9 mouse cellular contexts compared by ENCODE assay signal in genomic region chr6:35254136-35254904, GRCm38 (mm10). TPM values are rescaled to one million over a fixed set of nuclear protein-coding genes. Genes with fewer than 3 reads are reported as not detected.
DNase-seq lines count a peak whose midpoint lies in the region; ATAC-seq and TF ChIP-seq lines count a peak whose summit lies in the region.
"Had no signal": no experiment of that assay in that cellular context is flagged by ENCODE, and none has a peak within 500 bp of the region (broad histone marks: within the 10 kb centered on the region; RNA-seq: fewer than 3 reads in every experiment).

No protein-coding gene starts in this region.

- no peaks in the 10 kb centered on the region for H3K27me3 ChIP-seq in heart, embryonic 13.5 days (replicated peaks)
- no peaks in the 10 kb centered on the region for H3K27me3 ChIP-seq in embryonic facial prominence, embryonic 11.5 days (ENCODE audit: control insufficient read depth, insufficient read depth, low read length)
- no peaks in the 10 kb centered on the region for H3K27me3 ChIP-seq in intestine, embryonic 15.5 days (replicated peaks)
- no peaks in the 10 kb centered on the region for H3K27me3 ChIP-seq in myocyte (ENCODE audit: control insufficient read depth, insufficient read depth, insufficient read length)

- no peak overlapping the region for H3ac ChIP-seq in myocyte (ENCODE audit: control insufficient read depth, insufficient read length)

- peak overlapping the region; percentile 95 for H3K27ac ChIP-seq in heart, embryonic 13.5 days (replicated peaks)
- 0 out of 2 replicates have a peak overlapping the region, but pooled peaks have one; percentile 6 for H3K27ac ChIP-seq in embryonic facial prominence, embryonic 11.5 days (replicated peaks; ENCODE audit: low read depth, low read length)
- H3K27ac ChIP-seq in intestine, embryonic 15.5 days, result no peak overlapping the region

- peaks cover 56% of the 10 kb centered on the region for H3K79me2 ChIP-seq in myocyte (ENCODE audit: control insufficient read depth, insufficient read depth)

- H3K4me2 ChIP-seq in heart, embryonic 13.5 days, result peak overlapping the region; percentile 88
- H3K4me2 ChIP-seq in embryonic facial prominence, embryonic 11.5 days (ENCODE audit: low read depth, low read length), result peak overlapping the region; percentile 53
- peak overlapping the region; percentile 74 for H3K4me2 ChIP-seq in intestine, embryonic 15.5 days (replicated peaks)
- peak overlapping the region; percentile 96 for H3K4me2 ChIP-seq in myocyte (ENCODE audit: low read depth)

- peaks cover 64% of the 10 kb centered on the region for H3K4me1 ChIP-seq in heart, embryonic 13.5 days
- H3K4me1 ChIP-seq in embryonic facial prominence, embryonic 11.5 days (ENCODE audit: control insufficient read depth, insufficient read depth, low read length), result peaks cover 3% of the 10 kb centered on the region; the same call in 1 of the 2 replicates
- peaks cover 18% of the 10 kb centered on the region for H3K4me1 ChIP-seq in intestine, embryonic 15.5 days (replicated peaks)

- WGBS in heart, embryonic 13.5 days, result 15% methylated on average over 9 of the region's 9 CpGs
- 49% methylated on average over 9 of the region's 9 CpGs for WGBS in embryonic facial prominence, embryonic 11.5 days
- WGBS in intestine, embryonic 15.5 days, result 41% methylated on average over 9 of the region's 9 CpGs

- peak overlapping the region; percentile 85 for H3K4me3 ChIP-seq in heart, embryonic 13.5 days
- H3K4me3 ChIP-seq in embryonic facial prominence, embryonic 11.5 days (ENCODE audit: low read depth, low read length), result peak overlapping the region; percentile 76
- H3K4me3 ChIP-seq in intestine, embryonic 15.5 days (replicated peaks), result peak overlapping the region; percentile 24
- peak overlapping the region; percentile 38 for H3K4me3 ChIP-seq in myocyte

- peak; percentile 34; the same call in 1 of the 2 replicates for ATAC-seq in heart, embryonic 13.5 days (ENCODE audit: extremely low read depth, insufficient number of reproducible peaks, low FRiP score, low TSS enrichment)
- no peak for ATAC-seq in embryonic facial prominence, embryonic 11.5 days (replicated peaks; ENCODE audit: insufficient number of reproducible peaks, low FRiP score, low TSS enrichment, low read depth)
- ATAC-seq in intestine, embryonic 15.5 days, result peak; percentile 27; the same call in 1 of the 2 replicates
- ATAC-seq in frontal cortex, adult (ENCODE audit: low TSS enrichment), result no peak

- peak overlapping the region; percentile 98 for H3K9ac ChIP-seq in heart, embryonic 13.5 days
- peak overlapping the region; percentile 22 for H3K9ac ChIP-seq in embryonic facial prominence, embryonic 11.5 days (replicated peaks; ENCODE audit: low read length)
- H3K9ac ChIP-seq in intestine, embryonic 15.5 days, result peak overlapping the region; percentile 23; the same call in 1 of the 2 replicates

- TF ChIP-seq POLR2A in myocyte (IDR thresholded peaks at IDR 0.05; ENCODE audit: insufficient read length, low read depth), result no peak

- intact Hi-C loops in heart, postnatal 25 days (cut with DNase I), result loop anchor here (5.0 to 10.0 kb wide), 3 partner anchors 120 to 1793 kb away; no protein-coding TSS in a partner anchor

- no peak for DNase-seq in heart, postnatal 25 days (ENCODE audit: low spot score)
- no peak for DNase-seq in embryonic facial prominence, embryonic 11.5 days (ENCODE audit: low spot score)
- no peak for DNase-seq in cerebellum, adult 11-12 months
- DNase-seq in left cerebral cortex, adult 8-10 months (ENCODE audit: low spot score in 2 of 2), result no peak

- H3K9me3 ChIP-seq in heart, embryonic 13.5 days, result no peaks in the 10 kb centered on the region
- no peaks in the 10 kb centered on the region for H3K9me3 ChIP-seq in embryonic facial prominence, embryonic 11.5 days (replicated peaks; ENCODE audit: control insufficient read depth, low read length)
- H3K9me3 ChIP-seq in intestine, embryonic 15.5 days, result no peaks in the 10 kb centered on the region

- no peaks in the 10 kb centered on the region for H3K36me3 ChIP-seq in heart, embryonic 13.5 days
- H3K36me3 ChIP-seq in embryonic facial prominence, embryonic 11.5 days (replicated peaks; ENCODE audit: control insufficient read depth, insufficient read depth, low read depth, low read length), result no peaks in the 10 kb centered on the region
- H3K36me3 ChIP-seq in intestine, embryonic 15.5 days, result no peaks in the 10 kb centered on the region
- no peaks in the 10 kb centered on the region for H3K36me3 ChIP-seq in myocyte (ENCODE audit: control insufficient read depth, insufficient read depth)

TF ChIP-seq in myocyte, 11 proteins besides CTCF, POLR2A, EP300 and RAD21:
- TF ChIP-seq CEBPB (IDR thresholded peaks at IDR 0.05; ENCODE audit: insufficient read depth, poor library complexity, severe bottlenecking) (no peak), MYOD1 (IDR thresholded peaks at IDR 0.05; ENCODE audit: control insufficient read depth in 1 of 3, insufficient read length in 2 of 3, low read depth in 2 of 3) (no peak), E2F4 (IDR thresholded peaks at IDR 0.05; ENCODE audit: insufficient read depth) (no peak), REST (IDR thresholded peaks at IDR 0.05; ENCODE audit: insufficient read depth, insufficient read length) (no peak), USF1 (IDR thresholded peaks at IDR 0.05; ENCODE audit: low read depth) (no peak), TCF3 (IDR thresholded peaks at IDR 0.05; ENCODE audit: insufficient read length, low read depth) (no peak), MAX (IDR thresholded peaks at IDR 0.05; ENCODE audit: low read depth) (no peak), MYOG (IDR thresholded peaks at IDR 0.05; ENCODE audit: control insufficient read depth in 1 of 3, insufficient read depth in 1 of 3, insufficient read length in 2 of 3, low read depth in 2 of 3) (no peak), SRF (IDR thresholded peaks at IDR 0.05; ENCODE audit: control insufficient read depth, insufficient read length, low read depth) (no peak), POLR2AphosphoS2 (IDR thresholded peaks at IDR 0.05; ENCODE audit: insufficient read length, low read depth) (no peak), TCF12 (IDR thresholded peaks at IDR 0.05; ENCODE audit: insufficient read depth, poor library complexity, severe bottlenecking) (no peak)

RNA-seq across cellular contexts. Expression of gene Slc13a4, which starts 53.6 kb away (rescaled TPM):
- 1.3 TPM in 2 replicates for polyA plus RNA-seq in heart, embryonic 13.5 days (2015; fragmentation: Nextera tagmentation; extraction: Ambion mirVana)
- under 1 TPM; 0.08 to 0.16 TPM for total RNA-seq in heart, postnatal 25 days (2021)
- polyA plus RNA-seq in embryonic facial prominence, embryonic 11.5 days (2014; fragmentation: Nextera tagmentation; extraction: Ambion mirVana), result 0.25 and 0.36 TPM in 2 replicates
- polyA plus RNA-seq in intestine, embryonic 15.5 days (2015; fragmentation: Nextera tagmentation; extraction: Ambion mirVana), result 0.54 and 0.71 TPM in 2 replicates
- 0.04 TPM for polyA plus RNA-seq in myocyte (2012; fragmentation: generic; extraction: Trizol)
- 10 to 100 TPM; 14.7 to 18.2 (median 17.8) TPM for total RNA-seq in left cerebral cortex, adult 8-10 months (2022)
- polyA plus RNA-seq: small intestine, adult 2 months had no signal

Comparison
In these comparisons a context has a peak if more than half of its experiments do, and no peak if none do; other contexts are left out.
1. ATAC-seq: peak in heart, embryonic 13.5 days (single experiment) and intestine, embryonic 15.5 days (single experiment); none in embryonic facial prominence, embryonic 11.5 days (single experiment) and frontal cortex, adult (single experiment).
2. H3K4me3 ChIP-seq: peak in every context shown above with its lines; median percentile 85 in heart, embryonic 13.5 days; 76 in embryonic facial prominence, embryonic 11.5 days; 38 in myocyte; 24 in intestine, embryonic 15.5 days.
3. H3K9ac ChIP-seq: peak in every context shown above with its lines; median percentile 98 in heart, embryonic 13.5 days; 23 in intestine, embryonic 15.5 days; 22 in embryonic facial prominence, embryonic 11.5 days.
4. Peak in every context shown above with its lines, with median percentiles within 50 percentile points of each other: H3K4me2 ChIP-seq.